Mouse (Mus musculus): ENCODE results near the gene Sae1. TPM values are rescaled to one million over a fixed set of nuclear protein-coding genes. Genes with fewer than 3 reads are reported as not detected.

Sae1 gene
- total RNA-seq, 2 experiments from 2014 or later: 104 to 111 TPM

Other genes starting within 250 kb of the Sae1 start
- gene Meis3, start 212.7 kb downstream of the Sae1 start, total RNA-seq (2021): 10 to 100 TPM; 37.3 to 40.9 TPM
- gene Dhx34, start 165.8 kb downstream of the Sae1 start, total RNA-seq (2021): 10 to 100 TPM; 11.2 to 13.1 TPM
- under 1 TPM; 0.61 to 0.74 TPM for gene C5ar2, start 143.7 kb downstream of the Sae1 start, total RNA-seq (2021)
- gene C5ar1, start 128.3 kb downstream of the Sae1 start, total RNA-seq (2021): 1 to 10 TPM in 1 of 2 experiments, under 1 TPM in 1; 0.54 to 2.5 TPM
- 10 to 100 TPM; 32.1 to 33.5 TPM for gene Inafm1, start 114.2 kb downstream of the Sae1 start, total RNA-seq (2021)
- gene Ccdc9, start 101.0 kb downstream of the Sae1 start, total RNA-seq (2021): 10 to 100 TPM; 75.4 to 87.2 TPM
- 10 to 100 TPM; 11.9 to 14.6 TPM for gene Bbc3, start 79.4 kb downstream of the Sae1 start, total RNA-seq (2021)
- 10 to 100 TPM; 66.3 to 67.7 TPM for gene Zc3h4, start 13.1 kb upstream of the Sae1 start, total RNA-seq (2021)
- gene Tmem160, start 65.0 kb upstream of the Sae1 start, total RNA-seq (2021): 10 to 100 TPM; 62.3 to 85.7 TPM
- 1 to 10 TPM; 9.9 to 10.0 TPM for gene Npas1, start 89.9 kb upstream of the Sae1 start, total RNA-seq (2021)
- gene Arhgap35, start 227.2 kb upstream of the Sae1 start, total RNA-seq (2021): 100 to 1,000 TPM; 134 to 138 TPM

Data from left cerebral cortex, postnatal 36 days (tissue).